Mouse (Mus musculus): ENCODE measurements around the gene Thegl.
A peak's percentile ranks its signal among the peaks of the same experiment; 100 is the strongest.

The Thegl gene

GRCm38 (mm10) chr5:77052616-77053015 lies 36.8 kb downstream of the Thegl start:
- DNase-seq (ENCODE audit: low spot score) = no peak

GRCm38 (mm10) chr5:77056881-77057440 lies 41.1 kb downstream of the Thegl start:
- no peak for DNase-seq (ENCODE audit: low spot score)

- DNase-seq (ENCODE audit: low spot score) = no peak
Observed at GRCm38 (mm10) chr5:77060363-77060762, 44.5 kb downstream of the Thegl start.

- peak; percentile 75 for DNase-seq (ENCODE audit: low spot score)
Observed at GRCm38 (mm10) chr5:77061372-77062038, 45.7 kb downstream of the Thegl start.

- no peak for DNase-seq (ENCODE audit: low spot score)
Observed at GRCm38 (mm10) chr5:77067321-77067720, 51.5 kb downstream of the Thegl start.

GRCm38 (mm10) chr5:77070987-77071386 lies 55.2 kb downstream of the Thegl start:
- no peak for DNase-seq (ENCODE audit: low spot score)

- DNase-seq (ENCODE audit: low spot score) = peak; percentile 15
Observed at GRCm38 (mm10) chr5:77071626-77072025, 55.8 kb downstream of the Thegl start.

- DNase-seq (ENCODE audit: low spot score) = no peak
Observed at GRCm38 (mm10) chr5:77073794-77074193, 58.0 kb downstream of the Thegl start.

- DNase-seq (ENCODE audit: low spot score) = no peak
Observed at GRCm38 (mm10) chr5:77074914-77075313, 59.1 kb downstream of the Thegl start.

- no peak for DNase-seq (ENCODE audit: low spot score)
Observed at GRCm38 (mm10) chr5:77075951-77076350, 60.1 kb downstream of the Thegl start.

GRCm38 (mm10) chr5:77080761-77081160 lies 64.9 kb downstream of the Thegl start:
- DNase-seq (ENCODE audit: low spot score) = no peak

- no peak for DNase-seq (ENCODE audit: low spot score)
Observed at GRCm38 (mm10) chr5:77082735-77083134, 66.9 kb downstream of the Thegl start.

GRCm38 (mm10) chr5:77084418-77084817 lies 68.6 kb downstream of the Thegl start:
- no peak for DNase-seq (ENCODE audit: low spot score)

GRCm38 (mm10) chr5:77085753-77086450 lies 70.1 kb downstream of the Thegl start:
- DNase-seq (ENCODE audit: low spot score) = no peak

- DNase-seq (ENCODE audit: low spot score) = no peak
Observed at GRCm38 (mm10) chr5:77086541-77086940, 70.7 kb downstream of the Thegl start.

- no peak for DNase-seq (ENCODE audit: low spot score)
Observed at GRCm38 (mm10) chr5:77087122-77087521, 71.3 kb downstream of the Thegl start.

- DNase-seq (ENCODE audit: low spot score) = peak; percentile 73
Observed at GRCm38 (mm10) chr5:77089294-77089693, 73.5 kb downstream of the Thegl start.

- no peak for DNase-seq (ENCODE audit: low spot score)
Observed at GRCm38 (mm10) chr5:77089901-77090300, 74.1 kb downstream of the Thegl start.

- no peak for DNase-seq (ENCODE audit: low spot score)
Observed at GRCm38 (mm10) chr5:77090521-77091096, 74.8 kb downstream of the Thegl start.

GRCm38 (mm10) chr5:77091923-77092322 lies 76.1 kb downstream of the Thegl start:
- no peak for DNase-seq (ENCODE audit: low spot score)

GRCm38 (mm10) chr5:77092531-77092930 lies 76.7 kb downstream of the Thegl start:
- no peak for DNase-seq (ENCODE audit: low spot score)

GRCm38 (mm10) chr5:77093961-77094360 lies 78.1 kb downstream of the Thegl start:
- DNase-seq (ENCODE audit: low spot score) = no peak

Data from embryo, embryonic 10 days (tissue).